23 mouse cellular contexts compared by ENCODE assay signal in the genomic region with DNA sequence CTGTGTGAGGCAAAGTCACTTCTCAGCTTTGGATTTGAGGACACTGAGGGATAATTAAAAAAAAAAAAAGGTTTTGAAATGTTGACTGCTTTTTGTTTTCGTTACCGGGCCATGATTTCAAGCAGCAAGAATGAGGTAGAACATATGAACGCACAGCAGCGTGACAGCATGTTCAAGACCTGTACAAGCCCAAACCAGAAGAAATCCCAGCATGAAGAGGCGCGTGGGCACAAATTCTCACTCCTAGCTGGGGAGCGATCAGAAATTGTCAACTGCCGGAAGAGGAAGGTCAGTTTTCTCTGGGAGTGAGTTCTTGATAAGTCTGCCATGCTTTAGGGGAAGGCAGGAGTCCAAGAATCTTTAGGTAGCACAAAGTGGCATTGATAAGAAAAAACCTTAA. TPM values are rescaled to one million over a fixed set of nuclear protein-coding genes. Genes with fewer than 3 reads are reported as not detected.
DNase-seq lines count a peak whose midpoint lies in the region; ATAC-seq and TF ChIP-seq lines count a peak whose summit lies in the region.
"Had no signal": no experiment of that assay in that cellular context is flagged by ENCODE, and none has a peak within 500 bp of the region (broad histone marks: within the 10 kb centered on the region; RNA-seq: fewer than 3 reads in every experiment).

No protein-coding gene starts in this region.

- no peak overlapping the region for H3K27ac ChIP-seq in midbrain, postnatal 0 days (ENCODE audit: low read depth, low read length)
- H3K27ac ChIP-seq in midbrain, embryonic 13.5 days: no peak overlapping the region
- H3K27ac ChIP-seq: embryonic facial prominence, embryonic 10.5 days; gastrocnemius, adult 2 months; heart, embryonic 13.5 days had no signal

- H3K27me3 ChIP-seq in midbrain, postnatal 0 days (ENCODE audit: insufficient read depth, low read length): no peaks in the 10 kb centered on the region
- H3K27me3 ChIP-seq in midbrain, embryonic 13.5 days: no peaks in the 10 kb centered on the region
- H3K27me3 ChIP-seq: heart, embryonic 13.5 days had no signal

- no peak for ATAC-seq in midbrain, postnatal 0 days (ENCODE audit: low FRiP score)
- no peak for ATAC-seq in midbrain, embryonic 13.5 days
- ATAC-seq: CD4-positive, CD25-positive, alpha-beta regulatory T cell, adult 4 months; forebrain, embryonic 14.5 days; hindbrain, embryonic 16.5 days; inflammation-experienced regulatory T-cells, adult 6 months; intestine, postnatal 0 days had no signal

- H3K9ac ChIP-seq in midbrain, postnatal 0 days (replicated peaks; ENCODE audit: low read length, poor library complexity, severe bottlenecking): no peak overlapping the region
- H3K9ac ChIP-seq in midbrain, embryonic 13.5 days (replicated peaks): no peak overlapping the region
- H3K9ac ChIP-seq: heart, embryonic 13.5 days had no signal

- peak; percentile 37 for DNase-seq in cerebellum, adult 11 months
- no peak for DNase-seq in cerebellum, adult 8-10 months
- peak; percentile 26 for DNase-seq in midbrain, postnatal 0 days (ENCODE audit: low spot score)
- peak; percentile 68 to 72 for DNase-seq in cerebellum, postnatal 25 days
- DNase-seq in embryo, embryonic 10.5 days (ENCODE audit: low spot score): no peak
- no peak for DNase-seq in urinary bladder, adult 18-20 months (ENCODE audit: low spot score in 2 of 2)
- DNase-seq: adrenal gland, postnatal 10 days; B cell, adult 2 months; gastrocnemius, adult 2 months; gastrocnemius, postnatal 36 days; heart, adult 11 months; heart, postnatal 36 days; kidney, adult 8-10 months had no signal

- H3K4me3 ChIP-seq in midbrain, postnatal 0 days (ENCODE audit: low read depth, low read length): no peak overlapping the region
- no peak overlapping the region for H3K4me3 ChIP-seq in midbrain, embryonic 13.5 days (replicated peaks)
- H3K4me3 ChIP-seq: embryonic facial prominence, embryonic 10.5 days; gastrocnemius, adult 2 months; heart, embryonic 13.5 days had no signal

- no peaks in the 10 kb centered on the region for H3K36me3 ChIP-seq in midbrain, postnatal 0 days (ENCODE audit: insufficient read depth, low read length)
- H3K36me3 ChIP-seq in midbrain, embryonic 13.5 days: no peaks in the 10 kb centered on the region
- H3K36me3 ChIP-seq: embryonic facial prominence, embryonic 10.5 days; G1E; heart, embryonic 13.5 days had no signal

- 92% methylated on average over 8 of the region's 8 CpGs for WGBS in midbrain, postnatal 0 days
- WGBS in midbrain, embryonic 13.5 days: 93% methylated on average over 8 of the region's 8 CpGs

- no peaks in the 10 kb centered on the region for H3K4me1 ChIP-seq in midbrain, postnatal 0 days (ENCODE audit: insufficient read depth, low read length)
- H3K4me1 ChIP-seq in midbrain, embryonic 13.5 days (replicated peaks): no peaks in the 10 kb centered on the region
- H3K4me1 ChIP-seq: embryonic facial prominence, embryonic 10.5 days; heart, embryonic 13.5 days had no signal

- H3K4me2 ChIP-seq in midbrain, postnatal 0 days (ENCODE audit: low read depth, low read length, poor library complexity, severe bottlenecking): no peak overlapping the region
- H3K4me2 ChIP-seq in midbrain, embryonic 13.5 days (replicated peaks): no peak overlapping the region
- H3K4me2 ChIP-seq: heart, embryonic 13.5 days had no signal

- no peaks in the 10 kb centered on the region for H3K9me3 ChIP-seq in midbrain, postnatal 0 days (ENCODE audit: low read length)
- H3K9me3 ChIP-seq in midbrain, embryonic 13.5 days: no peaks in the 10 kb centered on the region
- H3K9me3 ChIP-seq: embryonic facial prominence, embryonic 10.5 days; G1E had no signal

- no peak for TF ChIP-seq CTCF in midbrain, postnatal 0 days (IDR thresholded peaks at IDR 0.05)

RNA-seq across cellular contexts. Expression of a gene that starts 56.3 kb away (rescaled TPM):
- total RNA-seq in midbrain, postnatal 0 days (2014; rRNA removed): not detected in 2 replicates
- 0.06 and 0.22 TPM in 2 replicates for polyA plus RNA-seq in midbrain, postnatal 0 days (2015; fragmentation: Nextera tagmentation; extraction: Ambion mirVana)
- 0.14 and 0.17 TPM in 2 replicates for polyA plus RNA-seq in midbrain, embryonic 13.5 days (2015; fragmentation: Nextera tagmentation; extraction: Ambion mirVana)
- polyA plus RNA-seq: CD4-positive, CD25-positive, alpha-beta regulatory T cell, adult 4 months; embryonic facial prominence, embryonic 14.5 days; G1E; inflammation-experienced regulatory T-cells, adult 6 months had no signal

Comparison
In these comparisons a context has a peak if more than half of its experiments do, and no peak if none do; other contexts are left out.
1. DNase-seq: peak in cerebellum, adult 11 months (single experiment), midbrain, postnatal 0 days (single experiment) and cerebellum, postnatal 25 days (2 of 2); none in cerebellum, adult 8-10 months (single experiment), embryo, embryonic 10.5 days (single experiment) and urinary bladder, adult 18-20 months (0 of 2).